Mouse (Mus musculus) olfactory bulb, adult 2 months (tissue): ENCODE measurements around the gene Pla2g2c.

Source experiments
- CTCF ChIP-seq: fragments of 200-500 bp; IDR thresholded peaks from 2 replicates; pipeline ENCODE4 v1.5.1; 2012; ENCODE audit warnings: low read depth, mild to moderate bottlenecking, low read length, moderate library complexity; ENCODE audit not compliant: insufficient read depth
- POLR2A ChIP-seq: fragments of 200-500 bp; IDR thresholded peaks from 2 replicates; pipeline ENCODE4 v1.6.1; 2012; ENCODE audit warnings: mild to moderate bottlenecking, low read depth, low read length, moderate library complexity; ENCODE audit not compliant: insufficient read depth

- no peak for TF ChIP-seq CTCF
- TF ChIP-seq POLR2A: no peak
Measured at GRCm38 (mm10) chr4:138734863-138735262, 10.3 kb downstream of the Pla2g2c start.
